Mouse (Mus musculus) left cerebral cortex, postnatal 10 days (tissue): ENCODE data around the gene Nop2. TPM values are rescaled to one million over a fixed set of nuclear protein-coding genes. Genes with fewer than 3 reads are reported as not detected.

Experiments used
- DNase-seq, 2 experiments: peaks; one replicate each; pipeline ENCODE4 v3.0.0; 2021 to 2022; ENCODE audit warnings: low spot score in 2 of 2, mixed read lengths in 1 of 2; ENCODE audit errors: extremely low spot score in 1 of 2
- intact Hi-C: fragments of 180-260 bp; cut with DNase I; formaldehyde crosslinking; loops from one replicate; pipeline ENCODE4 v1.15.1; 2025
- total RNA-seq, 2 experiments: library from RNA; stranded (reverse); gene quantifications; 2 replicates each; pipeline ENCODE4 v1.2.3; 2021

Nop2 gene
- total RNA-seq, 2 experiments from 2014 or later = 32.4 to 35.6 TPM

- intact Hi-C loops = no loop called here
- DNase-seq = peak in 1 of 2 experiments; percentile 55
Measured at GRCm38 (mm10) chr6:125101444-125101843, 30.3 kb upstream of the Nop2 start.

GRCm38 (mm10) chr6:125104223-125104622 is 27.5 kb upstream of the Nop2 start:
- no peak for DNase-seq
- intact Hi-C loops = no loop called here

- intact Hi-C loops = loop anchor here (2.0 kb wide), 1 partner anchor 15 kb away; no protein-coding TSS in a partner anchor
- no peak for DNase-seq
Measured at GRCm38 (mm10) chr6:125107705-125108104, 24.0 kb upstream of the Nop2 start.

GRCm38 (mm10) chr6:125109371-125109770 is 22.3 kb upstream of the Nop2 start:
- no peak for DNase-seq
- intact Hi-C loops = loop anchor here (2.0 kb wide), 1 partner anchor 13 kb away; no protein-coding TSS in a partner anchor

- DNase-seq = peak in 1 of 2 experiments; percentile 64
Measured at GRCm38 (mm10) chr6:125110927-125111326, 20.8 kb upstream of the Nop2 start.

GRCm38 (mm10) chr6:125112553-125112952 is 19.2 kb upstream of the Nop2 start:
- no peak for DNase-seq
- intact Hi-C loops = no loop called here

More at GRCm38 (mm10) chr6:125110927-125111326, 20.8 kb upstream of the Nop2 start:
- intact Hi-C loops = no loop called here

- no peak for DNase-seq
- intact Hi-C loops = no loop called here
Measured at GRCm38 (mm10) chr6:125119387-125119786, 12.3 kb upstream of the Nop2 start.

- intact Hi-C loops = no loop called here
- DNase-seq = no peak
Measured at GRCm38 (mm10) chr6:125128724-125129123, 3.0 kb upstream of the Nop2 start.

GRCm38 (mm10) chr6:125129710-125130402 is 1.9 kb upstream of the Nop2 start:
- intact Hi-C loops = no loop called here
- no peak for DNase-seq

- intact Hi-C loops = no loop called here
Measured at GRCm38 (mm10) chr6:125132470-125132869, 761 bp downstream of the Nop2 start.

GRCm38 (mm10) chr6:125137002-125137671 is 5.4 kb downstream of the Nop2 start:
- DNase-seq = peak in 1 of 2 experiments; percentile 73
- intact Hi-C loops = no loop called here

More at GRCm38 (mm10) chr6:125132470-125132869, 761 bp downstream of the Nop2 start:
- no peak for DNase-seq

- peak in 1 of 2 experiments; percentile 17 for DNase-seq
- intact Hi-C loops = no loop called here
Measured at GRCm38 (mm10) chr6:125139747-125140146, 8.0 kb downstream of the Nop2 start.

- intact Hi-C loops = no loop called here
- DNase-seq = no peak
Measured at GRCm38 (mm10) chr6:125142436-125142835, 10.7 kb downstream of the Nop2 start.

- intact Hi-C loops = no loop called here
Measured at GRCm38 (mm10) chr6:125143128-125143527, 11.4 kb downstream of the Nop2 start.

GRCm38 (mm10) chr6:125143904-125144303 is 12.2 kb downstream of the Nop2 start:
- DNase-seq = no peak
- intact Hi-C loops = no loop called here

More at GRCm38 (mm10) chr6:125143128-125143527, 11.4 kb downstream of the Nop2 start:
- no peak for DNase-seq

- intact Hi-C loops = loop anchor here (5.0 kb wide), 1 partner anchor 127 kb away; no protein-coding TSS in a partner anchor
- DNase-seq = peak; percentile 94 to 95
Measured at GRCm38 (mm10) chr6:125145001-125145400, 13.3 kb downstream of the Nop2 start, which contains the start of gene Iffo1. Gene Iffo1, plus strand, starts transcription at chr6:125145241.

- DNase-seq = peak in 1 of 2 experiments; percentile 55
- intact Hi-C loops = loop anchor here (5.0 kb wide), 1 partner anchor 127 kb away; no protein-coding TSS in a partner anchor
Measured at GRCm38 (mm10) chr6:125145479-125145951, 13.8 kb downstream of the Nop2 start.

- intact Hi-C loops = loop anchor here (5.0 kb wide), 1 partner anchor 126 kb away; no protein-coding TSS in a partner anchor
Measured at GRCm38 (mm10) chr6:125146148-125146547, 14.4 kb downstream of the Nop2 start.

GRCm38 (mm10) chr6:125146797-125147196 is 15.1 kb downstream of the Nop2 start:
- DNase-seq = peak in 1 of 2 experiments; percentile 68
- intact Hi-C loops = loop anchor here (5.0 kb wide), 1 partner anchor 126 kb away; no protein-coding TSS in a partner anchor

More at GRCm38 (mm10) chr6:125146148-125146547, 14.4 kb downstream of the Nop2 start:
- DNase-seq = no peak
